Mouse (Mus musculus) ovary, adult 2 months (tissue): Measurements from ENCODE around the gene Olfr457. TPM values are rescaled to one million over a fixed set of nuclear protein-coding genes. Genes with fewer than 3 reads are reported as not detected.

ENCODE experiments used
- polyA plus RNA-seq: library from polyadenylated mRNA; depleted of rRNA; stranded (reverse); fragments of >200 nt; gene quantifications from 2 replicates; pipeline ENCODE4 v1.2.3, GENCODE M21; 2012; rRNA removed

Olfr457 gene
- polyA plus RNA-seq = not detected in 2 replicates

GRCm38 (mm10) chr6:42476235-42476634, at the start of gene Olfr457:
Gene Olfr457 (minus strand): TSS chr6:42476335.

GRCm38 (mm10) chr6:42487114-42487513, 11.0 kb upstream of the Olfr457 start, which contains the start of gene Olfr456:
Gene Olfr456 (minus strand): TSS chr6:42487214.

GRCm38 (mm10) chr6:42465096-42465495, 11.0 kb downstream of the Olfr457 start, which contains the start of gene Olfr458:
Gene Olfr458 (minus strand): TSS chr6:42465196.

GRCm38 (mm10) chr6:42434446-42434845, 41.7 kb downstream of the Olfr457 start, which contains the start of gene Tas2r126:
Gene Tas2r126 (plus strand): TSS chr6:42434535.

Other genes starting within 250 kb of the Olfr457 start
- gene Gstk1, start 230.4 kb downstream of the Olfr457 start, polyA plus RNA-seq = 11.7 and 18.3 TPM in 2 replicates
- 1.6 and 1.7 TPM in 2 replicates for gene Tmem139, start 214.4 kb downstream of the Olfr457 start, polyA plus RNA-seq
- gene Casp2, start 211.3 kb downstream of the Olfr457 start, polyA plus RNA-seq = 36.2 and 40.9 TPM in 2 replicates
- gene Clcn1, start 189.7 kb downstream of the Olfr457 start, polyA plus RNA-seq = 0.23 and 0.29 TPM in 2 replicates
- 0.63 and 0.67 TPM in 2 replicates for gene Fam131b, start 151.7 kb downstream of the Olfr457 start, polyA plus RNA-seq
- gene Zyx, start 126.7 kb downstream of the Olfr457 start, polyA plus RNA-seq = 300 and 324 TPM in 2 replicates
- gene Epha1, start 103.1 kb downstream of the Olfr457 start, polyA plus RNA-seq = 5.2 and 5.5 TPM in 2 replicates
- gene Tas2r143, start 76.1 kb downstream of the Olfr457 start, polyA plus RNA-seq = 0.33 TPM in 1 of 2 replicates, not detected in the other
- gene Tas2r135, start 70.9 kb downstream of the Olfr457 start, polyA plus RNA-seq = not detected in 2 replicates
- gene Tas2r126, start 41.8 kb downstream of the Olfr457 start, polyA plus RNA-seq = not detected in 2 replicates
- not detected in 2 replicates for gene Olfr458, start 11.1 kb downstream of the Olfr457 start, polyA plus RNA-seq
- not detected in 2 replicates for gene Olfr456, start 10.9 kb upstream of the Olfr457 start, polyA plus RNA-seq
- not detected in 2 replicates for gene Olfr455, start 71.3 kb upstream of the Olfr457 start, polyA plus RNA-seq
- not detected in 2 replicates for gene Tcaf3, start 121.4 kb upstream of the Olfr457 start, polyA plus RNA-seq
- 3.1 and 3.4 TPM in 2 replicates for gene Tcaf2, start 168.9 kb upstream of the Olfr457 start, polyA plus RNA-seq
- gene Tcaf1, start 233.8 kb upstream of the Olfr457 start, polyA plus RNA-seq = 84.3 and 86.2 TPM in 2 replicates